Mouse (Mus musculus) Muller cell, postnatal 12 days (primary cell): ENCODE data around the gene Rars.
A peak's percentile ranks its signal among the peaks of the same experiment; 100 is the strongest.
"Not testable (repeated sequence)": the region's sequence is repeated elsewhere in the genome, so short reads cannot be mapped to it uniquely, and the experiment has no call there.

ENCODE experiments used
- DNase-seq: peaks from one replicate; pipeline ENCODE4 v3.0.0-alpha.2; 2015; ENCODE audit errors: inconsistent ontology term

The Rars gene

DNA sequence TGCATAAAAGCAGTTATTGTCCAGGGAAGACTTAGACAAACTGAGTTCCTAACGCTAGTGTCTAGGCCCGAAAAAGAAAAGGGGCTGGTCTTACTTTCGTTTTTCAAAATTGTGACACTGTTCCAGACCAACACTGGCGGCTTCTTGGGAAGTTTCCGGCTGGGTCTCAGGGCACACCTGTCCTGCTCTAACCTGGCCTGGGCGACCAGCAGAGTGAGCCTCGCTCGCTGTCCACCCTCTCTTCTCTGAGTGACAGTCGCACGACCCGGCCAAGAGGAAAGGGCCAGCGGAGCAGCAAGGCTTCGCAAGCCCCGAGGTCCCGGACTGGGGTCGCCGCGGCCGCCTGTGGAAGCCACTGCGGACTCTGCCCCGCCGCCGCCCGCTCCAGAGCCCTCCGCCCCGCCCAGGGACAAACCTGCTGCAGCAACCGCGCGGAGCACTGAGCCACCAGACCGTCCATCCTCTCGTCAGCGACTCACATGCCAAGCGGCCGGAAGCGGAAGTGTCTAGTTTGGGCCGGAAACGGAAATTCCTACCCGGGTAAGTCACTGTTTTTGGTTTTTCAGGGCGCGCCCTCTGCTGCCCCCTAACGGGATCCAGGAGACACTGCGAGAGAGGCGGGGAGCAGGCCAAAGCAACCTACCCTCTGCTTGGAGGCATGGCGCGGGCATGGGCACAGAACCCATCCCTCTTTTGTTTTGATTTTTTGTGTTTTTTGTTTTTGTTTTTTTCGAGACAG is at the start of gene Rars:
Rars (minus strand) TSS at position 485 of the 739 bp plus-strand sequence.
- peak; percentile 91 for DNase-seq

DNA sequence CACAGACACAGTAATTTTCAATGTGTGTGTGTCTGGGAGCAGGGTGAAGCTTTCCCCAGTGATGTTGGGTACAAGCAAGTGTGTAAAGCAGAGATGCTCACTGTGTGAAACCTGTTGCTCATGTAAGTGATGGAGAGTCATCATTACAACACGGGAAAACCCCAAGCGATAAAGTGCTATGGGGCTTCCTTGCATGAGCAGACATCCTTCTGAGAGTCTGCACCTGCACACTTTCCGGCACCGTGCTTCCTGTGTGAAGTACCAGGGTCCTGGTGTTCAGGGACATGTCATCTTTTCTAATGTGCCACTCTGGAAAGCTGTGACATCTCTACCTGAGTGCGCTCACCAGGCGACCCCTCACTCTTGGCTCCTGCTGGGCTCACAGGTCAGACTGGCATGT is 48.5 kb upstream of the Rars start:
- DNase-seq = no peak

DNA sequence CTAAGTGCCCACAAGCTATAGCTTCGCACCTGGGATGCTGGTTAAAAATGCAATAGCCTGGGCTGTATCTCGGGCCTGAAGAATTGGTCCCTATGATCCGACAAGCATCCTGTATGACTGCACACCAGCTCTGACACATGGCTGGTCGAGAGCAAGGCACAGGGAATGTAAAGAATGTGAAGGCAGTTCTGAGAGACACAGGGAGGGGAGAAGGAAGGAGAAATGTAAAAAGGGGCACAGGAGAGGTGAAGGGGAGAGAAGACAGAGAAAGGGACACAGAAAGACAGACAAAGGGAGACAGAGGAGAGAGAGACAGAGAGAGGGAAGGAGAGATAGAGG is 44.2 kb upstream of the Rars start:
- DNase-seq = peak; percentile 52

DNA sequence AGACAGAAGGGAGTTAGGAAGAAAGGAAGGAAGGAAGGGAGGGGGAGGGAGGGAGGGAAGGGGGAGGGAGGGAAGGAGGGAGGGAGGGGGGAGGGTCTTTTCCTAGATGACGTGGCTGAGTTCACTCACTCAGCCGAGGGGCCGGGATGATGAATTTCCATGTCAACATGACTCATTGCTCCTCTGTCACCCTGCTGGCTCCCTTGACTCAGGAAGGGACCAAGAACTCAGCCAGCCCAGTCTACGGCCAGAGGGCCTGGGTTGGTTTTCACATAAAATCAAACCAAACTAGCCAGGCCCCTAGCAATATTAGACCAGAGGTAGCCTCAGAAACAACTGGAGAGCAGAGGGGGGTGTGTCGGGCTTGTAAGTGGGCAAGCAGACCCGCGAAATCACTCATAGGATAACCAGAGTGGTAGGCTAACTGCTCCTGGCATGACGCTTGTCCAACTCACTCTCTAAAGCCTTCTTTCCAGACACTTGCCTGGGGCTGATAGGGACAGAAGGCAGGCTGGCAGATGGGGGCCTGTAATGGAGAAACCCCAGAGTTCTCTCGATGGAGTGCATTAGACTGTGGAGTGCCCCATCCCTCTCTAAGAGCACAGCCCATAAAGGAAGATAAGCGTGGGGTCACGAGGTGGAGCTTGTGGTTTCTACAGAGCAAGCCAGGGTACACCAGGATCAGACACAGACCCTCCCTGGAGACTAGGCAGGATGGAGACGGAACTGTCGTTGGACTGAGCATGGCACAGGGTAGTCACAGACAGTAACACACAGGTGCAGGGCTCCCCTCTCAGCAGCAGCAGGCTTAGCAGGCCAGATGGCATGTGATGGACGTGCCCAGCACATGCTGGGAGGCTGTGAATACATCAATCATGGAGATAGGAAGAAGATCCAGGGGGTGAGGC is 43.6 kb upstream of the Rars start:
- peak; percentile 60 for DNase-seq

DNA sequence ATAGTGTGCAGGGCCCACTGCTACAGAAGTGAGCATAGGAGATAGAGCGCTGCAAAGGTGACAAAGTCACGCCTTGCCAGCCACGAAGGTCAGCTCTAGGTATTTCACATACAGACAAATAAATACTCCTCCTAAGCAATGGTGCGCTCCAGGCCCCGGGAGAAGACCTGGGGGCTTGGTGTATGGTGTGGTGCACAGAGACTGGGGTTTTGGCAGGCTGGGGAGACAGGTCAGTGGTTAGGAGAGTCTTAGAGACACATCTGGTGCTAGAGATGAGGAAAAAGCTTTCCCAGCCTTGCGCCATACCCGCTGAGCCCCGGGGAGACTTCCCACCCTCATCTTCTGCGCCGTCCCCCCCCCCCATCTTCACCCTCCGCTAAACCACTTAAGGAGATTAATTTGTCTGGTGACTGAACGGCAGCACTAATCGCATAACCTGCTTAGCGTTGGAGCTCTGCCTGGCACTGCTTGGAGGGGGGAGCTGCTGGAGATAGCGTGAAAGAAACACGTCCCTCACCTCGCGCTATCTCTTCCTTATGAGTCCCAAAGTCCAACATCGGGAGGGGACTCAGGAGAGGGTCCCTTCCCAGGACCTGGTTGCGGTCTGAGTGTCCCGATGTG is 39.4 kb upstream of the Rars start:
- DNase-seq = no peak

DNA sequence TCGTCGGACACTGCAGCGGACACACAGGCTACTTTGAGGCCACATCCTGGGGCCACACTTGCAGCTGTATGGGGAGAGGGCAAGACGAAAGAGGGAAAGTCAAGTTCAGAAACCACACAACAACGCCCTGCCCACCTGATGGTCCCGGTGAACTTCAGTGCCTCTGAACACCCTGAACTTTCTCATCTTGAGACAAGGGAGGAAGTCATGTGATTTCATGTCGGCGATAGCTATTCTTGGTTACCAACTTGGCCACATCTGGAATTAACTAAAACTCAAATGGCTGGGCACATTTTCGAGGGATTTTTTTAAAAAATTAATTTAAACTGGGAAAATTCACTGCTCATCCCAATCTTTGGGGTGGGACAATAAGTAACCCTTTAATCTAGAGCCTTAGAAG is 36.7 kb upstream of the Rars start:
- no peak for DNase-seq

DNA sequence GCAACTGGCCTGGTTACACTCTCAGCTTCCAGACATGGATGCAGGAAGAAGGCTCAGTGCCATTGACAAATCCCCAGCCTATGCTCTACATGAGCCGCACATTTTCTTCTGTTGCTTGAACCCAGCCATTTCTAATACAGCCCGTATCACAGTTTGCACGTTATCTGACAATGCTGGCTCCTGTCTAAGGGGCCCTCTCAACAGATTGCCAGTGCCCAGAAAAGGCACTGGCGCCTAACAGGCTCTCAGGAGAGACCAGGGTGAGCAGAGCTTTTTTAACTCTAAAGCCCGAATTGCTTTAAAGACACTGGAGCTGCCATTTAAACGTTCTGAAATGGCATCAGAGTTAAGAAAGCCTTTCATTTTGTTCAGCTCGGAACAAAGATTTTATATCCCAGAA is 31.8 kb upstream of the Rars start:
- DNase-seq = no peak

DNA sequence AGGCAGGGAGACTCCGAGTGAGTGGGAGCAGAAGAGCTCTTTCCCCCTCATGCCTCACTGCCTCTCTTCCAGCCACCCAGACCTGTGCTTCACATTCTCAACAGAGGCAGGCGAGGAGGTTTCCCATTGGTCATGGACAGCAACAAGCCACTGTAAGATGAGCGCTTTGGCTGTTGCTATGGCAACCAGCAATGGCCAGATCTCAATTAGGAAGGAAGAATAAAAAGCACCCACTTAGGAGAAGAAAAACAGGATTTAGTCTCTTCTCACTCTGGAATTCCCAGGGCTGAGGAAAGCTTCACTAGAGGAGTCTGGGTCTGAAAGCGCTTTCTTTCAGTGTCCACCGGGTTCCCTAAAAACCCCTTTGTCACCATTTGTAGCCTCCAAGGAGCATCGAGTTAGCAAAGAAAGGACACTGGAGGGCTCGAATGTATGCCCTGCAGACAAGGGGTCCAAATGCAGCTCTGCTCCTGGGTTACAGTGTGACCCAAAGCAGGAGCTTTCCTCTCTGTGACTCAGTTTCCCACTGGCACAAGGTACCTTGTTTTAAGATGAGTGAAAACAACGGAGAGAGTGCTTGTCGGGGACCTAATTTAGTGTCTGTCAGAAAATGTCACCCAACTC is 30.8 kb upstream of the Rars start:
- peak; percentile 74 for DNase-seq

DNA sequence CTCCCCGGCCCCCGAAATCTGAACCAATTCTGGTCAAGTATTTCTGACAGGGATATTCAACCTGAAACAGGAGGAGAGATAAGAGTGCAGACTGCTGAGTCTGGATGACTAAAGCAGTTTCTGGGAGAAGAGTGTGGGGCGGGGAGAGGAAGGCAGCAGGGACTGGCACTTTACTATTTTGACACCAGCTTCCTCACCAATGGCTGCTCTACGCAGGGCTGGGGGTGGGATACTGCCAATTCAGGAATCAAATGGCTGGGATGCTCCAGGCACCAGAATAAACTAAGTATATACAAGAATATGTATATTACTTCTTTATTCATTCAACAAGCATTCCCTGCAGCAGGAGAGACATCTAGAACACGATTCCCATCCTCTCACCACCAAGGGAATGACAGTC is 29.3 kb upstream of the Rars start:
- DNase-seq = no peak

DNA sequence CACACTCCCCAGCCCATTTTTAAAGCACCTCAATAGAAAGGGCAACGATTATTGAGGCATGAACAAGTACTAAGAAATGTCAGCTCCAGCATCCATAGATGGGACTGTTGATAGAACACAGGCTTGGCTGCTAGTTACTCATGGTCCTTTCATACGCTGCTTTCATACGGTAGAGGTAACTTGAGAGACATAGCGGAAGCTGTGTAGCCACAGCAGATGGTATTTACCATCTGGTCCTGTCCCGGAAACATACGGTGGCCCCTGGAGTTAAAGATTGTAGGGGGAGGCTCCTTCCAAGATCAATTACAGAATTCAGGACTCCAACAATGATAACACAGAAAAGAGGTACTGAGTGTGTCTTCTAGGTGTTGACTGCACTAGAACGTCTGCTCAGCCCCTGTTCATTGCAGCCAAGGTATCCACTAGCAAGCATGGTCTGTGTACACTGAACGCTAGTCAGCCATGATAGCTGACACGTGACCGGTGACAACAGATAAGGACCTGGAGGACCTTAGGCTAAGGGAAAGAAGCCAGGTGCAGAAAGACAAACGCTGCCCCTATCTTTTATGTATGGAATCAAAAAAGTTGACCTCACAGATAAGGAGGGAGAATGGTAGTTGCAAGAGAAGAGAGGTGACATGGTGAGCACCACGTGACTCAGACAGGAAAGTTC is 23.2 kb upstream of the Rars start:
- no peak for DNase-seq

DNA sequence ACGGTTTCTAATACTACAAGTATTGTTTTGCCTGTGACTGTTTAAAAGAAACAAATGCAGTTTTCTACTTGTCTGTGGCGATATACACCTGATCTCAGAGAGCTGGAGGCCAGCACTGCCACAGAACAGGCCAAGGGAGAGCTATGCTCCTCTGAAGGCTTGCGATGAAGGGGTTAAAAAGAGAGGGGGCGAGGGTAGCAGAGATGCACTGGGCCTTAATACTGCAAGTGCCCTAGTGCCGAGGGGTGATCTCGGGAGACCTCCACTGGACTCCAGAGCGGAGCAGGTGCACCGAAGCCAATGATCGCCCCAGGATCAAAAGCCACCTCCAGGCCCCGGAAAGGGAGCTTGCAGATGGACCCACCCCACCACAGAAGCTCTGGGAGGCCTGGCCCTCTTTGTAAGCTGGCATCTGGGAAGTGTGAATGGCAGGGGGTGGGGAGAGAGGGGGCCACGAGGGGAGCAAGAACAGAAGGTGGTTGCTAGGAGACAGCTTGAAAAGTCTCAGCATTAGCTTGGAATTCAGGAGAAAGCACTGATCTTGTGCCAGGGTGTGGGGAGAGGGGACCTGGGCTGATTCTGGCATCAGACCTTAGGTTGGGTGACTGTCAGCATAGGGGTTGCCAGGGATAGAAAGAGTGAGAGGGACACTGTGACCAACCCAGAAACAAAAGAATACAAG is 22.2 kb upstream of the Rars start:
- peak; percentile 82 for DNase-seq

DNA sequence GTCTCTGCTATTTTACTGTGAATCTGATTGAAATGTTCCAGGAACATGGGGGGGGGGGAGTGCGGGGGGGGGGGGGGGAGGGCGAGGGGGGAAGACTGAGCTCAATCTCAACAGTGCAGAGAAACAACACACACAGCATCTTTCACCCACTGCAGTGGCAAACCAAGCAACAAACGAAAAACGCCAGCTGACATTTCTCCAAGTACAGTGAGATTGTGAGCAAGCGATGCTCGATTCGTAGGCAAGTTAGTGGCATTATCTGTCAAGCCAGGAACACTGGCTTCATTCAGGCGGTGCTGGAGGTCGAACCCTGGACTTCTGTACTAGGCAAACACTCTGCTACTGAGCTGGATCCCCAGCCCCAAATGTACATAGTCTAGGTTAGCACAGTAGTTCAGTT is 21.3 kb upstream of the Rars start:
- no peak for DNase-seq

DNA sequence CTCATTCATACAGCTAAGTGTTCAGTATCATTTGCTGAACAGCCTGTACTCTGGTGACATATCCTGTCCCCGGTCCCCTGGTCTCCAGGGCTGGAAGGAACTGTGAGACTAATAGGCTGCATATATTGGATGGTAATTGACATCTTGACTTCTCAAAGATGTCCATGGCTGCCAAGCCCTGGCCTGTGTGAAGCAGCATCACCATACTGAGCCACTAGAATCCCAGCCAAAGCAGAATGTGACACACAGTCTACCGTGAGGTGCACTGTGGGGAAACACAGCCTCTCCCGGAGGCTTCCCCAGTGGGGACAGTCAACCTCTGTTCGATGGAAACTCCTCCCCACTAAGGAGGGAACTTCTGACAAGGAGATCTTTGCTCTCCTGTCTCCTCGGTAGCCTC is 20.6 kb upstream of the Rars start:
- DNase-seq = no peak

DNA sequence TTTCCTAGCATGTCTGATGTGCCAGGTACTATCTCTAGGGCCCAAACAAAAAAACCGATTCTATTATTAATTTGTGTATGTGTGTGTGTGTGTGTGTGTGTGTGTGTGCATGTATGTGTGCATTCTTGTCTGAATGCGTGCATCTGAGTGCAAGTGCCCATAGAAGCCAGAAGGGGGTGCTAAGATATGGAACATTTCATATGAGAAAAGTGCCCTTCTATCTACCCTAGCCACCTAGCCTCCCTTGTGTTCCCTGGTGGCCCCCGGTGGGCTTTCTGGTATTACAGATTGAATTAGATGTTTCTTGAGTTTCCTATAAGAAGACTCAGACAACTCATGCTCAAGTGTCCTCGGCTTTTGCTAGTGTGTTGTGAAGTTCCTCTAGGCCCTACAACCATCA is 19.3 kb upstream of the Rars start:
- no peak for DNase-seq

DNA sequence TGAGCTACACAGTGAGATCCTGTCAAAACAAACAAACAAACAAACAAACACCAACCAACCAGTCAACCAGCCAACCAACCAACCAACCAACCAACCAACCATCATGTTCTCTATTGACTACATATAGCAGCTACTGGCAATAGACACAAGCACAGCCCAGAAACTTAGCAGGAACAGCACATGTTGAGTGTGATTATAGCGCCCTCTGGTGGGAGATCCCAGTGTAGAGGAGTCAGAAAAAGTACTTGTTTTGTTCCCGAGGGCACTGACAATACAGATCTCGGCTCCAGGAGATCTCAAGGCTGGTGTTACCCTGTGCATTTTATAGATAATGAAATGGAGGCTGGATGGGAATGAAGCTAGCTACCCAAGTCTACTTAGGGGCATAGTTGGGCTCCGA is 18.4 kb upstream of the Rars start:
- DNase-seq = no peak

DNA sequence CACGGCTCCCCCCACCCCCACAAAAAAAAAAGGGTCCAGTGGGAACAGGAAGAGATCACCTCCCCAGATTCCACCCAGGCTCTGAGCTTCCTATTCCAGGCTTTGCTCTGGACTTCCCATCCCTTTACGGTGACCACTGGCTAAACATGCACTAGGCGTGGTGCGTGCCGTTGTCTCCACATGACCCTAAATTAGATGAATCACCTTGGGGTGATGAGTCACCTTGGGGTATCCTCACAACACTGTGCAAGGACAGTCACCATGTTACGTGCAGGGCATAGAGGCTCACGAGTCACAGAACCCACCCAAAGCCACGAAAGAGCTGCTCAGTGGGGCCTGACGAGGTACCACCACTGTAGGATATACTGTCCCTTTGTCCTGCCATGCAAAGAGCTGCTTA is 10.0 kb upstream of the Rars start:
- DNase-seq = no peak

DNA sequence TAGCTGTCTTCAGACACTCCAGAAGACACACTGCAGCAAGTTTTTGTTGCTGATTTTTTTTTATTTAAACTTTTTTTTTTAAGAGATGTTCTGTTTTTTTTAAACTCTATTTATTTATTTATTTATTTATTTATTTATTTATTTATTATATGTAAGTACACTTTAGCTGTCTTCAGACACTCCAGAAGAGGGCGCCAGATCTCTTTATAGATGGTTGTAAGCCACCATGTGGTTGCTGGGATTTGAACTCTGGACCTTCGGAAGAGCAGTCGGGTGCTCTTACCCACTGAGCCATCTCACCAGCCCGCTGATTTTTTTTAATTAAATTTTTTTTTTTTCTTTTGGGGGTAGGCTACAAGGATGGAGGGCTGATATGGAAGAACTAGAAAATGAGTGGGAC is 8.3 kb upstream of the Rars start:
- not testable (repeated sequence) for DNase-seq

DNA sequence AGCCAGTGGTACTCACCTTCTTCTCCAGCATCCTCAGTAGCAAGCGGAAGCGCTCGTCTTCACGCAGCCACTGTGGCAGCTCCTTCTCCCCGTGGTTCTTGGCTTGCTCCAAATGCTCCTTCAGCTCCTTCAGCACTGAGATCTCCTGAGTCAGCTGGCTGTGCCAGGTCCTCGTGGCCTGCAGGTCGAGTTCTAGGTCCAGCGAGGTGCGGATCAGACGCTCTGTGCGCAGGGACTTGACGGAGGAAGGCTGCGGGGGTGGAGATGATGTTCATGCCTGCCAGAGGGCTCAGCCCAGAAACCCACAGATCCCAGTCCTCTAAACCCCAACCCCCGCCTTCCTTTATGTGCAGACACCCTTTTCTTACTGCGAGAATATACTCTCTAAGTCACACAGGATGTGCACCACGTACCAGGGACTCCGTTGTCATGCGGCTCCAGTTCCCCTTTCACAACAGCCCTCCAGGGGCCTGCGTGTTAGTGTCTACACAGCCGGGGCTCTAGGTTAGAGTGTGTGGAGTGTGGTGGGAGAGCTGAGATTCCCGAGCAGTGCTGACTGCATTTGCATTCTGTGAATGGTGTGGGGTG is 7.5 kb upstream of the Rars start:
- no peak for DNase-seq

DNA sequence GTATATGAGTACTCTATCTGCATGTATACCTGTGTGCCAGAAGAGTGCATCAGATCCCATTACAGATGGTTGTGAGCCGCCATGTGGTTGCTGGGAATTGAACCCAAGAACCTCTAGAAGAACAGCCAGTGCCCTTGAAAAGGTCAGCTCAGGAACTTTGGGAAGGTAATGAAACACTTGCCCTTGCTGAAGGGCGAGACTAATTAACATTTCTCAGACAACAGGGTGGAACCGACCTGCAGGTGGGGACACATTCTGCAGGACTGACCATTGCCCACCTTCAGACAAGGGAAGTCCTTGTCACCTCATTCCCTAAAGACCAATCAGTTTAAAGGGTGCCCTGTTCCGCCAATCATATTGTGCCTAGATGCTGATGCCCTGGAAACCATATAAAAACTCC is 6.5 kb upstream of the Rars start:
- DNase-seq = not testable (repeated sequence)

DNA sequence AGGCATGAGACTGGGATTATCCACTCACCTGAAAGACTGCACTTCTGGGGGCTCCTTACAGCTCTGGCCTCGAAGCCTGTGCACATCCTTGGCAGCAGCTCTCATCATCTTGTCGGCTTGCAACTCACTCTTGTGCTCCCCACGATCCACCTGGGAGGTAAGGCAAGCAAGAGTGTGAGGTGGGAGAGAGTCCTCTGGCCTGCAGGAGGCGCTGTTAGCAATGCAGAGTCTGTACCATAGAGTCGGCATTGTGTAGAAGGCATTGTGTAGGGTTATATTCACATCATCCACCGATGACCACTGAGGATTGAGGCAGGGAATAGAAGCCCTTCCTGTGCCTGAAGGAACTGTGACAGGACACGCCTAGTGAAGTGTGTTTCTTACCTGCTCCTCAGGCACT is 6.0 kb upstream of the Rars start:
- DNase-seq = no peak
